Mouse (Mus musculus) kidney, adult 10 weeks (tissue): Measurements from ENCODE around the gene Chrna9. TPM values are rescaled to one million over a fixed set of nuclear protein-coding genes. Genes with fewer than 3 reads are reported as not detected.

Source experiments
- polyA plus RNA-seq: library from polyadenylated mRNA; stranded (reverse); fragments of 350-450 nt; fragmentation: Illumina TruSeq; extraction: RNeasy Lipid Tissue Mini Kit (QIAGEN cat#74804); gene quantifications from one replicate; pipeline ENCODE4 v1.2.3, GENCODE M21; 2014; ENCODE audit warnings: low read depth, low replicate concordance

The Chrna9 gene
- not detected for polyA plus RNA-seq

DNA sequence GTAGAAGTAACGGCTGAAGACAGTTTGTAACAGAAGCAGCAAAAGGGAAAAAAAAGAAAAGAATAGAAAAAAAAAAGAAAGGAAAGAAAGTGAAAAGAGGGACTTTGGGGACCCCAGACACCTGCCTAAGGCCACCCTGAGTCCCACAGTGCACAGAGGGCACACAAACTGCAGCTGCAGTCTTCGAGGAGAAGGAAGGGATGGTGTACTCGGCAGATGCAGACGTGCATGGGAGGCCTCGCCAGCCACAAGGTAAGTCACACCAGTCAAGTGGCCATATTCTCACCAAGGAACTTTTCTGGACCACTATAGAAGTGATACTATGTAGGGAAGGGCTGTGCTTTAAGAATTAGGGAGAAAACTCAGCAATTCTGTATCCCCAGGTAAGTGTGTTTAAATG is at the start of gene Chrna9:
Gene Chrna9, plus strand, starts transcription at position 139 of the 400 bp plus-strand sequence.

DNA sequence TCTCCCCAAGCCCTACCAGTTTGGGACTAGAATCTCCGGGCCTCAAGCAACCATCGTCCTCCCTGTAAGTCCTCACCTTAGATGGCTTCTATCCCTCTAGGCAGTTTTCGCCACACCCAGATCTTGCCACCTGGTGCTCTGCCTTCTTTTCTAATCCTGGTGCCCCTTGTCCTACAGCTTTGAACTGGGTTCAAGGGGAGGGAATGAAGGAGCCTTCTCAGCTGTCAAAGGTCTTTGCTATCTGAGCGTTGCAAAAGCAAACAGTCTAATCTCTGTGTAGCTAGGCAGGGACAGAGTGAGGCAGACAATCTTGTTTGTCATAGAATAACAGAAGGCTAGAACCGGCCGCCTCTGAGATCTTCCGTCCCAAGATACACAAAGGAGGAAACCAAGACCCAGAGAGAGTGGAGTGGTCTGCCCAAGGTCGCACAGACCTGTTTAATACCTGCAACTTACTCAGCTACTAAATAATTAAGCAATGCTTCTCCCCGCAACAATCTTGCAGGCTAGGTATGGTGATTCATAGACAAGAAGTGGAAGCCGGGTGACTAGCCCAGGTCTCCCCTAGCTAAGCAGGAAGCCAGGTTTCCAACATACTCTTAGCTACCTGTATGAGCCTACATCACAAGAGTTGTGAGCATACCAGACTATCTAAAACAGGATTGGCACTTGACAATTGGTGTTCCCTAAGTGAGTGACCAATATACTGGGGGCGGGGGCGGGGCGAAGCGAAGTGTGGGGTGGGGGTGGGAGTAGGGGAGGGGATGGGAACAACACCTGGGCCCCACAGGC is 69.6 kb downstream of the Chrna9 start, which contains the start of gene 9130230L23Rik:
Gene 9130230L23Rik, minus strand, starts transcription at position 152 of the 792 bp plus-strand sequence.

Other genes with a start within 250 kb of the Chrna9 start
- 149 TPM for gene Pds5a, start 236.6 kb upstream of the Chrna9 start, polyA plus RNA-seq
- 18.8 TPM for gene N4bp2, start 171.4 kb upstream of the Chrna9 start, polyA plus RNA-seq
- 0.32 TPM for gene Rhoh, start 73.7 kb upstream of the Chrna9 start, polyA plus RNA-seq
- gene 9130230L23Rik, start 69.4 kb downstream of the Chrna9 start, polyA plus RNA-seq: 0.36 TPM
- gene Rbm47, start 238.2 kb downstream of the Chrna9 start, polyA plus RNA-seq: 79.8 TPM